ENCODE assay signal across 26 mouse cellular contexts in the genomic region with DNA sequence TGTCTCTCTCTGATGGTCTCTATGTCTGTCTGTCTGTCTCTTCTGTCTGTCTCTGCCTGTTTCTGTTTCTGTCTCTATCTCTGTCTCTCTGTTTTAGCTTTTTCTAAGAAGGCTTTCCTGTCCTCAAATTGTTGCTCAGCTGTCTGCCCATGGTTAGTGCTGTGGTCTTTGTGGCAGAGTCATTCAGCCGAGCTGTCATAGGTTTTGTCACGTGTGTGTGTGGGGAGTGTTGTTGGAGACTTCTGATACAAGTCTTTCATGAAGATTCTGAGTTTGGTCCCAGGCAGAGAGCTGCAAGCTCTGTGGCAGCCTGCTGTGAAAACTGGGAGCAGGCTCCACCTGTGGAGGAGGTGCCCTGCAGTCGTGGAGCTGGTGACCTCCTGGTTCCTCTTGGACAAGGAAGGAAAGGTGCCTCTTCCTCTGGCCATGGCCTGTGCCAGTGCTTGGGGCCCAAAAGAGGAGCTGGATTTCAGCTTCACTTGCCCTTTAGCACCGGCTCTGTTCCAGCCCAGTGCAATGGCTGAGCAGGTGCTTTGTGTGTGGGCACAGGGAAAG. TPM values are rescaled to one million over a fixed set of nuclear protein-coding genes. Genes with fewer than 3 reads are reported as not detected.
DNase-seq lines count a peak whose midpoint lies in the region; ATAC-seq and TF ChIP-seq lines count a peak whose summit lies in the region.
"Had no signal": no experiment of that assay in that cellular context is flagged by ENCODE, and none has a peak within 500 bp of the region (broad histone marks: within the 10 kb centered on the region; RNA-seq: fewer than 3 reads in every experiment).

No protein-coding gene starts in this region.

- no peaks in the 10 kb centered on the region for H3K4me1 ChIP-seq in heart, embryonic 10.5 days
- peaks cover 13% of the 10 kb centered on the region; the same call in 1 of the 2 replicates for H3K4me1 ChIP-seq in spleen, adult 2 months (ENCODE audit: control insufficient read depth, insufficient read depth, insufficient read length)
- H3K4me1 ChIP-seq: heart, embryonic 12.5 days; limb, embryonic 13.5 days; liver, embryonic 15.5 days; midbrain, embryonic 13.5 days; neural tube, embryonic 12.5 days had no signal

- 66% methylated on average over 4 of the region's 4 CpGs for WGBS in heart, embryonic 10.5 days
- WGBS in spleen, adult 2 months: 13% methylated on average over 4 of the region's 4 CpGs

- TF ChIP-seq CTCF in spleen, adult 2 months (IDR thresholded peaks at IDR 0.05; ENCODE audit: extremely low read depth, insufficient read depth, insufficient read length, insufficient replicate concordance): no peak

- H3K27me3 ChIP-seq in heart, embryonic 10.5 days (ENCODE audit: insufficient read depth, poor library complexity, severe bottlenecking): no peaks in the 10 kb centered on the region
- H3K27me3 ChIP-seq in spleen, adult 2 months (ENCODE audit: control insufficient read depth, insufficient read depth, low read length): no peaks in the 10 kb centered on the region
- H3K27me3 ChIP-seq: heart, embryonic 12.5 days; limb, embryonic 13.5 days; liver, embryonic 15.5 days; midbrain, embryonic 13.5 days; neural tube, embryonic 12.5 days; Patski had no signal

- TF ChIP-seq POLR2A in spleen, adult 2 months (IDR thresholded peaks at IDR 0.05; ENCODE audit: low read depth, low read length): no peak

- no peaks in the 10 kb centered on the region for H3K36me3 ChIP-seq in heart, embryonic 10.5 days
- H3K36me3 ChIP-seq in spleen, adult 2 months (ENCODE audit: control insufficient read depth, insufficient read depth, low read length): no peaks in the 10 kb centered on the region
- H3K36me3 ChIP-seq: G1E; heart, embryonic 12.5 days; limb, embryonic 13.5 days; liver, embryonic 15.5 days; midbrain, embryonic 13.5 days; neural tube, embryonic 12.5 days had no signal

- ATAC-seq in hematopoietic stem cell, adult 5-6 weeks (replicated peaks in 1 of 2; ENCODE audit: insufficient read depth in 1 of 2, low FRiP score in 2 of 2, low TSS enrichment in 1 of 2, low read depth in 1 of 2, poor library complexity in 2 of 2, severe bottlenecking in 2 of 2): peak; percentile 28 to 46; a peak in 3 of 4 replicates
- ATAC-seq: hindbrain, postnatal 0 days; intestine, embryonic 16.5 days; midbrain, embryonic 13.5 days; Patski had no signal

- DNase-seq in heart, adult 11 months: peak; percentile 83
- no peak for DNase-seq in heart, embryonic 10.5 days (ENCODE audit: low spot score)
- DNase-seq in spleen, adult 2 months (ENCODE audit: low read depth in 1 of 2, low spot score in 2 of 2): peak in 1 of 2 experiments; percentile 57
- DNase-seq in spleen, postnatal 4 days (ENCODE audit: low spot score in 2 of 2): no peak
- no peak for DNase-seq in cerebellum, adult 11 months
- no peak for DNase-seq in adrenal gland, adult (ENCODE audit: inconsistent age in 2 of 2, low spot score in 1 of 2)
- DNase-seq in testis, postnatal 14 days (ENCODE audit: low spot score): no peak
- DNase-seq: adrenal gland, adult 8-10 months; cerebellum, adult 8-10 months; heart, postnatal 10 days; kidney, adult 9 months; kidney, postnatal 25 days; layer of hippocampus, adult 9-11 months; retina, postnatal 1 day; thymus, adult 2 months had no signal

- H3K27ac ChIP-seq in heart, embryonic 10.5 days: no peak overlapping the region
- peak overlapping the region; percentile 45; the same call in 1 of the 2 replicates for H3K27ac ChIP-seq in spleen, adult 2 months (ENCODE audit: insufficient read depth, low read length)
- H3K27ac ChIP-seq: hindbrain, postnatal 0 days; limb, embryonic 13.5 days; liver, embryonic 15.5 days; macrophage; midbrain, embryonic 13.5 days; neural tube, embryonic 12.5 days had no signal

- H3K9me3 ChIP-seq in heart, embryonic 10.5 days: no peaks in the 10 kb centered on the region
- H3K9me3 ChIP-seq: G1E; heart, embryonic 12.5 days; limb, embryonic 13.5 days; liver, embryonic 15.5 days; midbrain, embryonic 13.5 days; neural tube, embryonic 12.5 days had no signal

- H3K4me3 ChIP-seq in heart, embryonic 10.5 days: no peak overlapping the region
- H3K4me3 ChIP-seq in spleen, adult 2 months (ENCODE audit: extremely low read depth, insufficient read depth, insufficient read length): no peak overlapping the region
- H3K4me3 ChIP-seq: heart, embryonic 12.5 days; limb, embryonic 13.5 days; liver, embryonic 15.5 days; midbrain, embryonic 13.5 days; neural tube, embryonic 12.5 days had no signal

RNA-seq across cellular contexts. Expression of a gene that starts 13.5 kb away (rescaled TPM):
- 4.2 and 4.5 TPM in 2 replicates for polyA plus RNA-seq in heart, embryonic 10.5 days (2016; fragmentation: Nextera tagmentation; extraction: Ambion mirVana)
- polyA plus RNA-seq in spleen, adult 2 months (2012; rRNA removed): 6.0 and 8.2 TPM in 2 replicates
- total RNA-seq in hematopoietic stem cell, adult 5-6 weeks (2017): 8.2 and 10.7 TPM in 2 replicates
